Mouse (Mus musculus) 416B (cell line): ENCODE data around the gene Nfkbil1.

Experiments used
- DNase-seq: peaks from one replicate; pipeline ENCODE4 v3.0.0; 2011; ENCODE audit warnings: low read depth

Nfkbil1 gene

DNA sequence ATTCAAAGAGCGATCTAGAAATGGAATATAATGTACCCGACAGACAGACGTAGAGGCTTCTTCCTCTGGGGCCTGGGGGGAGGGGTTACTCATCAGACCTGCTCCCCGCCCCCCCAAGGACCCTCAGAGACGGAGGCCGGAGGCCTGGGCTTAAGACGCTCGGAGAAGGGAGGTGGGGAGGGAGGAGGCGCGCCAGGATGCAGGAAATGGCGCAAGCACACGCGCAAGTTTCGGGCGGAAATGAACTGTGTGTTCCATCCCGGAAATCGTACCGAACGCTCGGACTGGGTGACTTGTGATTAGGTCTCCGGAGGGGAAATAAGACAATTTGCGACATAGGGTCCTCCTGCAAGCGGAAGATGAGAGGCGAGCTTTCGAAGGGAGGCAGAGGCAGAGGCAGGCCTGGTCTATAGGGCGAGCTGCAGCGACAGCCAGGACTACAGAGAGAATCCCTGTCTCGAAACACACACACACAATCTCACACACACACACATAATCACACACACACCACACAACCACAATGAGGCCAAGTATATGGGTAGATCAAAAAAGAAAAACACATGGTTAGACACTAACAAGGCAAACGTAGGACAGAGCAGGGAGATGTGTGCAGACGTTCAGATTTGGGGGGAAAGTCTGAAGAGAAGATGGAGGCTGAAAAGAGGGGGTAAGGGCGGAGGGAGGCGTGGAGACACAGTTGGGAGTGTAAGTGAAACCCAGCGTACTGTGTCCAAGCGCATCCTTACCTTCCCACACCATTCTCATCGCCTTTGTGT is at the start of gene Nfkbil1:
TSS of gene Nfkbil1 (minus strand) at position 179 of the 776 bp plus-strand sequence.
- peak; percentile 99 for DNase-seq

DNA sequence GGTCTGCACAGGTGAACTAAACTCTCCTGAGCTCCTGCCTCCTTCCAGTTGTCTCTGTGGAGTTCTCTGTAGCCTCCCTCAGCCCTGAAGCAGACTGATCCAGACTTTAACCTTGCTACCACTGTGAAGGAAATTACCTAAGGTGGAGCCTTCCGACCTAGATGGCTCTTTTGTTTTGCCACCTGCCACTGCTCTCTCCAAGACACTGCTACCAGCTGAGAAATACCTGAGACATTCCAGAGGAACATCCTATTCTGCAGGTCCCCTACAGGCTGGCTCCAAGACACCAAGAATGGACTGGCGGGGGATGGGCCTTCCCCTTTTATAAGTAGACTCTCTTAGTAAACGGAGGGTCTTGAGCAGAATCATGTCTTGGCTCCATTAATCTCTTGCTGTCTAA is 44.7 kb upstream of the Nfkbil1 start:
- no peak for DNase-seq

DNA sequence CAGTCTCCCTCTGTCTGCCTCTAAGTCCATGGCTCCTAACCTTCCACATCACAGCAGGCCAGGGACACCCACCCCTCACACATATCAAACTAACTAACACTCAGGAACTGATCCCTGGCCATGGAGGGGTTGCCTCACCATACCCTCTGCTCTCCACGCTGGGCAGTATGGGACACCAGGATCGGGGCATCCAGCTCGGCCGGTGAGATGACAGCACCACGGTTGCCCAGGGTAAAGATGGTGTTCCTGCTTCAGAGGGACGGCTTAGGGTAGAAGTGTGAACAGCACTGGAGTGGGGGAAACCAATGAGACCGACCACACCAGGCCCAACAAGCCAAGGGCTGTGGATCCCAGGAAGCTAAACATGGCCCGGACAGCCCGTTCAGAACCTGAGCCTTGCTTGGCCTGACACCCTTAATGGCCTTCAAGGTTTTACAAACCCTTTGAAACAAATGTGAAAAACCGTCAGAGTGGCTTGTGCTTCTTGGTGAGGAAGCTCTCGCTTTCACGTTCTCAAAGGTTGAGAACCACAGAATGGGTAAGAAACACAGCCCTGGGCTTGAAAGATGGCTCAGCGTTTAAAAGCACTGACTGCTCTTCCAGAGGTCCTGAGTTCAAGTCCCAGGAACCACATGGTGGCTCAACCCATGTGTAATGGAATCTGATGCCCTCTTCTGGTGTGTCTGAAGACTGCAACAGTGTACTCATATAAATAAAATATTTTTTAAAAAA is 43.5 kb upstream of the Nfkbil1 start:
- DNase-seq: no peak

DNA sequence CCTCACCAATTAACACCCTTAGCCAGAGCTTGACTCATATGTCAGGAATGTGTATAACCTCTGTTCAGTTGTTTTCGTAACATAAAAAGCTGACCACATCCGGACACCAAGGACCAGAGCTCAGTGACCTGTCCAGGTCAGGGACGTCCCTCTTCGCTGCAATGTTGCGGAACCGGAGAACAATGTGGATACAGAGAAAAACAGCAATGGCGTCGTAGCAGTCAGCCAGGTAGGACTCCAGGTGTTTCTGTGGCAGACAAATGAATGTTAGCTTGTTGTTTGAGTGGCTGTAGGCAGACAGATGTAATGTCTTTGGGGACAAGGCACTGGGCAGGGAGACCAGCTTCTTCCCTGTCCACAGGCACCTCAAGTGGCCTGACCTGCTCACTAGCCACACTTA is 42.5 kb upstream of the Nfkbil1 start:
- DNase-seq: no peak

DNA sequence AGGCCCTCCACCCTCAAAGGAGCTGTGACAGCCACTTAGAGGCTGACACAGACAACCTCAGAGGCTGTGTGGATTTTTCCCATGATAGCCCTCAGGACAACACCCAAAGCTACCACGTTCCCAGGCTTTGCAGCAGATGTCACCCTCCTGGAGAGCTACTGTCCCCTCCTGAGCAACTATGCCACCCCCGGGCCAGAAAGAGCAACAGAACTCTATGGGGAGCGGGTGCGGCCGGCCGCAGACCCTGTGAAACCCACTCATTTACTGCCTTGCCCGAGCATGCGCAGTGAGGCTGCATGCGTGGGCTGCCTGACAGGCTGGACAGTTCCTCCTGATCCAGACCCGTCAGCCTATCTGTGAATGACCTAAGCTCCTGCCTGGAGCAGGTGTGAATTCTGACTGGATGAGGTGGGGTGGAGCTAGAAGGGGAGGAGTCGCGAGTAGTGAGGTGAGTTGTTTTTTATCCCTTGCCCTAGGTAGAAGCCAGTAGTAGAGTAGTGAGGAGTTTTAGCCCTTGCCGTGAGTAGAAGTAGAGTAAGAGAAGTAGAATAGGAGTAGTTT is 40.8 kb upstream of the Nfkbil1 start:
- DNase-seq: no peak

DNA sequence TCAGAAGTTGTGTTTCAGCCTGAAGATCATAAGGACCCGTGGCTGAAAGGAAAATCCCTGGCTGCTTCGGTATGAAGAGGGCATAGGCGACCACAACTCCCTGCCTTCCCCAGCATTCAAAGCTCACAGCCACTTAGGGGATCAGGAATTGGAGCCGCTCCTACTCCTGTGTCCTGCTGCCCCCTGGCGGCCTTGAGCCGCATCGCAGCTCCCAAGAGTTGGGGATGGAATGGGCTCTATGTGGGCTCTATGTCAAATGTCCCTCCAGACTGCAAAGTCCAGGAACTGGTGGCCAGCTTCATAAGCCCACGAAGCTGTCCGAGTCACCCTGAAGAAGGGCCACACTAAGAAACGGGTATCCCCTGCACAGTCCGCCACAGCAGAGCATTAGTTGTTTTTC is 39.2 kb upstream of the Nfkbil1 start:
- peak; percentile 83 for DNase-seq

DNA sequence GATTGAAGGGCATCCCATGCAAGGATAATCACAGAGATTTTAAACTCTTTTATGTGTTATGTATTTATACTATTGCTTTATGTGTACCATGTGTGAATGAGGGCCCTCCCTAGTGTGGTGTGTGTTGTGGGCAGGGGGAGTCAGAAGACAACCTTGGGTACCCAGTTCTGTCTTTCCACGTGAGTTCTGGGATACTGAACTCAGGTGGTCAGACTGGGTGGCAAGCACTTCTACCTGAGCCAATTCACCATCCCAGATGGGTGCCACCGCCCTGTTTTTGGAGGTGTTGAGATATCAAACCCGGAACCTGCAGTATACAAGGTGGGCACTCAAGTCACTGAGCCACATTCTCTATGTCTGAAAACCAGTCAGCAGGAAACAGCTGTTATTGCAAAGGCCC is 36.7 kb upstream of the Nfkbil1 start:
- DNase-seq: no peak

DNA sequence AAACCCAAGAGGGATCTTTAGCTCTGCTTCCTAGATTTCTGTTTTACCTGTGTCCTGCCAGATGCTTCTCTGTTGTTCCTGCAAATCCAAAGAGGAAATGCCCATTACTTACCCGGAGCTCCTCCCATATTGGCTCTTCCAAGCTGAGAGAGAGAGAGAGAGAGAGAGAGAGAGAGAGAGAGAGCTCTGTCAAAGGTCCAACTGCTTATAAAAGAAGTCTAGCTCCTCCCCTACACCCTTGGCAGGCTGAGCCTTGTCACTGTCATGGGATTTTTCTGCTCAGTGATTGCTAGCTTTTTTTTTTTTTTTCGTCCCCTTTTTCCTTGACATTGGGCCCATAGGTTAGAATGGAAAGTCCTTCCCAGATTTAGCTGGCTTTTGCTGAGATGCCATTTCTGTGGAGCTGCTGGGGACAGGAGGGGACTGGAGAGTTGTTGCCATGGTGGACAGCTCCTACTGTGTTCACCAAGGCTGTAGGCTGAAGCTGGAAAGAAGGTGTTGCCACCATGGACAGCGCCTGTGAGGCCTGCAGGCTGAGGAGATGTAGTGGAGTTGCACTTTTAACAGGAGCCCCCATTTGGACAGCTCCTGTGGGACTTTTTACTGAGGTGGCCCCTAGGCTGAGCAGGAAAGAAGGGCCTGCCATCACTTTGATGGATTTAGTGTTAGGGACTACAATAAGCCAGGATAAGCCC is 34.2 kb upstream of the Nfkbil1 start:
- peak; percentile 84 for DNase-seq

DNA sequence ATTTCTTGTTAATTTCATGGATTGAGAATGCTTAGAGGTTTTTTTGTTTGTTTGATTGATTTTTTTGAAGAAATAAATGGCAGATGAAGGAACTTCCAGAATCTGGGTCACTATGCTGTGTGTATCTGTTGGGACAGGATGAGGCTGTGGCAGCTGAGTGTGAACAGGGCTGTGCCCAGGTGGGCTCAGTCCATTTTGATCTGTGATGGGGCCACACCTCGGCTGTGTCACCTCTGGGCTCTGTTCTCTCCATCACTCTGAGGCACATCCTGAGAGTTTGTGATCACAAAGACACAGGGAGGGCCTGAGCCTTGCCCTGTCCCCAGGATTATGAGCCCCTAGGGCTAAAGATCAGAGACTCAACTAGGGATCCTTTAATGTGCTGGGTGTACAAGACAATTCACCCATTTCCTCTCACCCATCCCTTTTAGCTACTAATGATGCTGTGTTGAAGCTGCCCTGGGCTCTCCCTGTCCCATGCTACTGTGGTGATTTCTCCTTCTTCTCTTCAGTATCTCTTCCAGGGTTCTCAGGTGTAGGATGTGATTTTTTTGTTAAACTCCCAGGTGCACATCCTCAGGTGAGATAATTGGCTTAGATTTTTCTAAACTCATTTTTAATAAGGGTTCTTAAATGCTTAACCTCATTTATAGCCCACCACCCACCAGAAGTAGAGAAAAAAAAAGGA is 32.0 kb upstream of the Nfkbil1 start:
- DNase-seq: no peak

DNA sequence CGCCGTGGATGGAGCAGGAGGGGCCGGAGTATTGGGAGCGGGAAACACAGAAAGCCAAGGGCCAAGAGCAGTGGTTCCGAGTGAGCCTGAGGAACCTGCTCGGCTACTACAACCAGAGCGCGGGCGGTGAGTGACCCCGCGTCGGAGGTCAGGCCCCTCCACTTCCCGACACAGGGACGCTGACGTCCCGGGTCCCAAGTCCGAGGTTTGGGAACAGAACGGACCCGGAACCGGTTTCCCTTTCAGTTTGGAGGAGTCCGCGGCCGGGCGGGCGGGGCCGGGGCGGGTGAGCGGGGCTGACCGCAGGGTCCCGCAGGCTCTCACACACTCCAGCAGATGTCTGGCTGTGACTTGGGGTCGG is 27.9 kb upstream of the Nfkbil1 start:
- DNase-seq: peak; percentile 52

DNA sequence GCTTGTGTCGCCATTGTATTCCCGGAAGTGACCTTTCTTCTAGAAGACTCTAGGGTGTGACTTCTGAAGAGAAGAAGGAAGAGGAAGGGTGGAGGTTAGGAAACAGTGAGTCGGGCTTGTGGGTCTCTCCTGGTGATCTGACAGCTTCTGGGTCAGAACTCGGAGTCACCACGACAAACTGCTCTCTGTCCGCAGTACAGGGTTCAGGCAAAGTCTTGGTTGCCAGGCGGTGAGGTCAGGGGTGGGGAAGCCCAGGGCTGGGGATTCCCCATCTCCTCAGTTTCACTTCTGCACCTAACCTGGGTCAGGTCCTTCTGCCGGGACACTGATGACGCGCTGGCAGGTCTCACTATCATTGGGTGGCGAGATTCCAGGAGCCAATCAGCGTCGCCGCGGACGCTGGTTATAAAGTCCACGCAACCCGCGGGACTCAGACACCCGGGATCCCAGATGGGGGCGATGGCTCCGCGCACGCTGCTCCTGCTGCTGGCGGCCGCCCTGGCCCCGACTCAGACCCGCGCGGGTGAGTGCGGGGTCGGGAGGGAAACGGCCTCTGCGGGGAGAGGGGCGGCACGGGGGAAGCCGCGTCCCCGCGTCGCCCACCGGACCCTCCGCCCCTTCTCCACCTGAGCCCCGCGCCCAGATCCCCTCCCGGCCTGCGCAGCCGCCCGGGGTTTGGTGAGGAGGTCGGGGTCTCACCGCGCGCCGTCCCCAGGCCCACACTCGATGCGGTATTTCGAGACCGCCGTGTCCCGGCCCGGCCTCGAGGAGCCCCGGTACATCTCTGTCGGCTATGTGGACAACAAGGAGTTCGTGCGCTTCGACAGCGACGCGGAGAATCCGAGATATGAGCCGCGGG is 27.3 kb upstream of the Nfkbil1 start, which contains the start of gene H2-D1:
TSS of gene H2-D1 (plus strand) at position 67 of the 859 bp plus-strand sequence.
- peak; percentile 99 for DNase-seq

DNA sequence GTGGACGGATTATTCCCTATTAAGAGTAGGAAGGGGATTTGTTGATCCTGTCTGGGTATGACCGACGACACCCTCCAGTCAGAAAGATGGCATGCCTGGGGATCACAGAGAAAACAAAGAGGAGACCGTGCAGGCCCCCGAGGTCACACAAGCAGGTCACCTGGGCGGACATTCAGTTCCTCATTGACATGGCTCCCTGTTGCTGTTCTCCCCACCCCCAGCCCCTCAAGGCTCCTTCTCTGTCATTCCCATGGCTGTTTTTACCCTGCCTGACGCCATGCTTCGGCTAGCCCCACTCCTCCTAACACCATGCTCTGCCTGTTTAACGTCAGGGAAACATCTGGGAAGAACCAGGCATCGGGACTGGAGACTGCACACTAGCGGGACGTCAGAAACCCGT is 26.1 kb upstream of the Nfkbil1 start:
- DNase-seq: no peak

DNA sequence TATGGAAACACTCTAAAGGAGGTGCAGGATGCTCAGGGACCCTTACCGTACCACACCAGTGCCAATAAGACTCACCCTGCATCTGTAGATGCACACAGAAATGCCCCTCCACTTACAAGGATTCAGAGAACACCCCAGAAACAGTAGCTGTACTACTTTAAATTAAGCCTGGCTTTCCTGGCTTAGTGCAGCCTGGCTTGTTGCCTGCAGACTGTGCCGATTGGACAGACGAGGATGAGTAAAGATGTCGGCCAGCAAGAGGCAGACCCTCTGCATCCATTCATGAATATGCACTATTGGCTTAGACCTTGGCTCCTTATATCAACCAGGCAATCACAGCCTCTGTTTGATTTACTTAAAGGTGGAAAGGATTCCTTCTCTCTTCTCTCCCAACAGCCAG is 24.0 kb upstream of the Nfkbil1 start:
- no peak for DNase-seq

DNA sequence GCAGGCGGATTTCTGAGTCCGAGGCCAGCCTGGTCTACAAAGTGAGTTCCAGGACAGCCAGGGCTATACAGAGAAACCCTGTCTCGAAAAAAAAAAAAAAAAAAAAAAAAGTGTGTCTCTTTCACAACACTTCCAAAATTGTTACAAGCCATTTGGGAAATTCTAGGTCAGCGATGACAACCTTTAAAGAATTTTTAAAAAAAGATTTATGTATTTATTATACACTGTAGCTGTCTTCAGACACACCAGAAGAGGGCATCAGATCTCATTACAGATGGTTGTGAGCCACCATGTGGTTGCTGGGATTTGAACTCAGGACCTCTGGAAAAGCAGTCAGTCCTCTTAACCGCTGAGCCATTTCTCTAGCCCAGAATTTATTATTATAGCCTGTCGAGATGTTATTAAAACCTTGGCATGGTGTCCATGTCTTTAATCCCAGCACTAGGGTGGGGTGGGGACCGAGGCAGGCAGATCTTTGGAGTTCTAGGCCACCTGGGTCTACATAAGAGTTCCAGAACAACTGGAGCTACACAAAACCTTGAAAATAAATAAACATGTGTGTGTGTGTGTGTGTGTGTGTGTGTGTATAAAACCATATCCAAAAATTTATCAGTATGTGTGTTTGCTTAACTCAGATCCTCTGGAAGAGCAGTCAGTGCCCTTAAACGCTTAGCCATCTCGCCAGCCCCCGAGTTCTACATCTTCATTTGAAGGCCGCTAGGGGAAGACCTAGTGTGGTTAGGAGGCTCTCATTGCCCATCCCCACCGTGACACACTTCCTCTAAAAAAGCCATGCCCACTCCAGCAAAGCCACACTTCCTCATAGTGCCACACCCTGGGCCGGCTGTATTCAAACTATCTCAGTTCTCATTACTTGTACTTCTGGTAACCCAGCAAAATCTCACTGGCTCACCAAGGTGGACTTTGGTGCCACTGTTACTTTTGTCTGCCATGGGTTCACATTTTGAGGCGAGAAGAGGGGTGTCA is 23.2 kb upstream of the Nfkbil1 start:
- DNase-seq: peak; percentile 98

DNA sequence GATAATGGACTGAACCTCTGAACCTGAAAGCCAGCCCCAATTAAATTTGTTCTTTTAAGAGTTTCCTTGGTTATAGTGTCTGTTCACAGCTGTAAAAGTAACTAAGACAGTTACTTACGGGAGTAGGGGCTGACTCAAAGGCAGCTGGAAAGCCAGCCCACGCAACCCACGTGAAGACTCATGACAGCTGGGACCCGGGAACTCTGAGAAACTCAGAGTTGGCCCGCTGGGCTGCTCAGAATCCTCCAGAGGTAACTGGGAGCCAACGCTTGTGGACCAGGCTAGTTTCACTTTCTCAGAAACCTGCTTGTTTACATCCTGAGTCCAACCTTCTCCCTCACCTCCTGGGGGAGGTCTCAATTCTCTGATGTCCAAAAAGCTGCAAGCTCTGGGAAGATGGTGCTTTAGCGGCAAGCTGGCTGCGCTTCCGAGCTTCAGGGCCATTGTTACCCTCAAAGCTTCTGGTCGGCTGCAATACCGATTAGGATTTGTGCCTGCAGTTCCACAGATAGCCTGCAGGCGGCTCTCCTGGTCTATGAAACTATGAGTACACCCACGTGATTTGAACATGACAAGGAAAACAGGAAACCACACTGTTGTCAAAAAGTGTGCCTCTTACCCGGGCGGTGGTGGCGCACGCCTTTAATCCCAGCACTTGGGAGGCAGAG is 22.4 kb upstream of the Nfkbil1 start:
- peak; percentile 99 for DNase-seq

DNA sequence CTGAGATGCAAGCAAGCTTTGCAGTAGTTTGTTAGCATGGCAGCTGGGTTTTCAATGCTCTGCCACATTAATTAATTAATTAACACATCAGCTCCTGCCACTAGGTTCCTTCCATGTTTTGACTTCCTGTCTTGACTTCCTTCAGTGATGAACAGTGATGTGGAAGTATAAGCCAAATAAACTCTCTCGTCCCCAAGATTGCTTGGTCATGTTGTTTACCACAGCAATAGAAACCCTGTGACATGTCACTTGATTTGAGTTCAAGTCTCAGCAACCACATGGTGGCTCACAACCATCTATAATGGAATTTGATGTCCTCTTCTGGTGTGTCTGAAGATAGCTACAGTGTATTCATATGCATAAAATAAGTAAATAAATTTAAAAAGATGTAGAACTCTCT is 21.8 kb upstream of the Nfkbil1 start:
- peak; percentile 59 for DNase-seq

DNA sequence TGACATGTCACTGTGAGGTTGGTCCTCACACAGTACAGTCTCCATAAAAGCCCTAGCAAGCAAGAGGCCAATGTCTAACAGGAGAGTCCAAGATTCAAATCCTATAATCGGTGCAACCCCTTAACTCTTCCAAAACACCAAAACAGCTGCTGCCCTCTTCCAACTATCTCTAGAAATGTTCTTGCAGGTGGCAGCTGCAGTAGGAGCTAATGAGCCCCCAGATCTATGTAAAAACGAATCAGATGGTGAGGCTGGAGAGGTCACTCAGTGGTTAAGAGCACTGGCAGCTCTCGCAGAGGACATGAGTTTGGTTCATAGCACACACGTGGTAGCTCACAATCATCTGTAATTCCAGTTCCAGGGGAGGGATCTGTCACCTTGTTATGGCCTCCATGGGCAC is 20.1 kb upstream of the Nfkbil1 start:
- DNase-seq: no peak

DNA sequence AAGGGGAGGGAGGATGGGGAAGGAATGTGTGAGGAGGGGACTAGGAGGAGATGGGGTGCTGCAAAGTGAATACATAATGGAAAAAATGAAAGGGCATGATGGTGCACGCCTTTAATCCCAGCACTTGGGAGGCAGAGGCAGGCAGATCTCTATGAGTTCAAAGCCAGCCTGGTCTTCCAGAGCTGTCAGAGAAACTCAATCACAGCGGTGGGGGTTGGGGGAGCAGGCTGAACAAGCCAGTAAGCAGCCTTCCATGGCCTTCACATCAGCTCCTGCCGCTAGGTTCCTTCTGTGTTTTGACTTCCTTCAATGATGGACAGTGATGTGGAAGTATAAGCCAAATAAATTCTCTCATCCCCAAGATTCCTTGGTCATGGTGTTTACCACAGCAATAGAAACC is 19.7 kb upstream of the Nfkbil1 start:
- no peak for DNase-seq
